Mouse (Mus musculus) heart, embryonic 14.5 days (tissue): ENCODE measurements around the gene Hmbs. TPM values are rescaled to one million over a fixed set of nuclear protein-coding genes. Genes with fewer than 3 reads are reported as not detected.
"Not testable (repeated sequence)": the region's sequence is repeated elsewhere in the genome, so short reads cannot be mapped to it uniquely, and the experiment has no call there.

Experiments
- ATAC-seq: fragments of 200-750 bp; cut with Nextera tagmentation; 2 replicates; pipeline ENCODE4 v1.8.0; 2017; ENCODE audit warnings: low read depth, moderate TSS enrichment; ENCODE audit not compliant: insufficient number of reproducible peaks, insufficient read depth, low FRiP score
- H3K27ac ChIP-seq, 2 experiments: fragments of 200-500 bp in 1 of 2; fragments of 300-500 bp in 1 of 2; sonication (generic) in 1 of 2; replicated peaks in 1 of 2; 2 replicates each; pipeline ENCODE4 v1.5.1; 2012 to 2014; ENCODE audit warnings: low read depth in 2 of 2, low read length in 2 of 2, control low read depth in 1 of 2, mild to moderate bottlenecking in 1 of 2, mixed read lengths in 1 of 2; ENCODE audit not compliant: control insufficient read depth in 1 of 2, insufficient read depth in 1 of 2
- H3K27me3 ChIP-seq: fragments of 300-500 bp; sonication (generic); 2 replicates; pipeline ENCODE4 v1.6.1; 2014; ENCODE audit warnings: mild to moderate bottlenecking, low read length, control low read depth; ENCODE audit not compliant: control insufficient read depth, insufficient read depth
- H3K36me3 ChIP-seq: fragments of 300-500 bp; sonication (generic); 2 replicates; pipeline ENCODE4 v1.6.1; 2014; ENCODE audit warnings: mild to moderate bottlenecking, control low read depth, low read length, mixed read lengths; ENCODE audit not compliant: control insufficient read depth, insufficient read depth
- H3K4me1 ChIP-seq, 2 experiments: fragments of 200-500 bp in 1 of 2; fragments of 300-500 bp in 1 of 2; sonication (generic) in 1 of 2; 2 replicates each; pipeline ENCODE4 v1.6.1; 2012 to 2014; ENCODE audit warnings: low read length in 2 of 2, control low read depth in 1 of 2, mixed read lengths in 1 of 2; ENCODE audit not compliant: control insufficient read depth in 2 of 2, insufficient read depth in 2 of 2
- H3K4me2 ChIP-seq: fragments of 300-500 bp; sonication (generic); 2 replicates; pipeline ENCODE4 v1.6.1; 2014; ENCODE audit warnings: mild to moderate bottlenecking, low read length
- H3K4me3 ChIP-seq, 2 experiments: fragments of 200-500 bp in 1 of 2; fragments of 300-500 bp in 1 of 2; sonication (generic) in 1 of 2; 2 replicates each; pipeline ENCODE4 v1.5.1; 2012 to 2014; ENCODE audit warnings: low read length in 2 of 2, mild to moderate bottlenecking in 2 of 2, control low read depth in 1 of 2, low read depth in 1 of 2, moderate library complexity in 1 of 2; ENCODE audit not compliant: control insufficient read depth in 1 of 2, insufficient read depth in 1 of 2
- H3K9ac ChIP-seq: fragments of 300-500 bp; sonication (generic); 2 replicates; pipeline ENCODE4 v1.6.1; 2014; ENCODE audit warnings: mild to moderate bottlenecking, low read length
- H3K9me3 ChIP-seq: fragments of 300-500 bp; sonication (generic); 2 replicates; pipeline ENCODE4 v1.6.1; 2016; ENCODE audit warnings: low read length, control low read depth; ENCODE audit not compliant: control insufficient read depth
- WGBS: fragments of 180-500 bp; shearing (Covaris S2); extraction: QIAGEN DNeasy Blood & Tissue Kit; methylation state at CpG from one replicate; pipeline ENCODE4 v1.1.7; 2014; 5-methylcytosine and 5-hydroxymethylcytosine counted together
- polyA plus RNA-seq: library from polyadenylated mRNA; unstranded; fragments of >200 nt; fragmentation: Nextera tagmentation; extraction: Ambion mirVana; gene quantifications from 2 replicates; pipeline ENCODE4 v1.2.1, GENCODE M21; 2014

Hmbs gene
- polyA plus RNA-seq, 1 experiment from 2014 or later: 110 TPM

DNA sequence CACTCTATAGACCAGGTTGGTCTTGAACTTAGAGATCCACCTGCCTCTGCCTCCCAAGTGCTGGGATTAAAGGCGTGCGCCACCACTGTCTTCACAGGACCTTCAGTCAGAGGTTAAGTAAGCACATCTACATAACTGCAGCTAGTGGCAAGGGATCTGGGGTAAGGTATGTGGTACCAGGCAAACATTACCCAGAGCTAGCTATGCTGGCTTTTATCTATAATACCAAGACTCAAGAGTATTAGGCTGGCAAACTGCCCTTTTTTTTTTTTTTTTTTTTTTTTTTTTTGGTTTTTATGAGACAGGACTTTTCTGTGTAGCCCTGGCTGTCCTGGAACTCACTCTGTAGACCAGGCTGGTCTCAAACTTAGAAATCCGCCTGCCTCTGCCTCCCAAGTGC is 44.0 kb downstream of the Hmbs start:
- H3K36me3 ChIP-seq: peaks cover 80% of the 10 kb centered on the region
- not testable (repeated sequence) for H3K9ac ChIP-seq, ATAC-seq, H3K4me3 ChIP-seq, H3K4me2 ChIP-seq, H3K27ac ChIP-seq, H3K27me3 ChIP-seq, H3K9me3 ChIP-seq
- WGBS: 96% methylated on average over 3 of the region's 3 CpGs
- peaks cover 2 to 12% of the 10 kb centered on the region in 2 experiments; a peak in 3 of 4 replicates for H3K4me1 ChIP-seq

DNA sequence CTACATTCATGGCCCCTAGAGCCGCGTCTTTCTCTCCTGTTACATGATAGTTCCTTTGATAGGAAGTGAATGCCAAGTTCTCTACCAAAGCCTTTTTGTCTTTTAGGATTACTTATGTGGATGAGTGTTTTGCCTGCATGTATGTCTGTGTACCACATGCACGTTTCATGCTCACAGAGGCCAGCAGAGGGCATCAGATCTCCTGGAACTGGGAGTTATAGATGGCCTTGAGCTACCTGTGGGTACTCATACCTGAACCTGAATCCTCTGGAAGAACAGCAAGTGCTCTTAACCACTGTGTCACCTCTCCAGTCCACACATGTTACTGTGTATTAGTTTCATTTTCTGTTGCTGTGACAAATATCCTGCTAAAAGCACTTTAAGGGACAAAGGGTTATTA is 51.5 kb downstream of the Hmbs start:
- Histone ChIP-seq H3K27ac (no peak overlapping the region), H3K36me3 (peaks cover 68% of the 10 kb centered on the region), H3K4me1 (peaks cover 8 to 14% of the 10 kb centered on the region in 2 experiments), H3K9me3 (no peaks in the 10 kb centered on the region), H3K4me2 (no peak overlapping the region), H3K4me3 (no peak overlapping the region), H3K27me3 (peaks cover 10% of the 10 kb centered on the region; the same call in 1 of the 2 replicates), H3K9ac (no peak overlapping the region)
- WGBS: 69% methylated on average over 3 of the region's 3 CpGs
- ATAC-seq: no peak

- Histone ChIP-seq H3K4me1 (peaks cover 10 to 20% of the 10 kb centered on the region in 2 experiments), H3K27ac (no peak overlapping the region), H3K9me3 (no peaks in the 10 kb centered on the region), H3K4me2 (peak overlapping the region; percentile 97), H3K36me3 (peaks cover 35% of the 10 kb centered on the region), H3K4me3 (peak overlapping the region in 1 of 2 experiments; percentile 66; a peak in 1 of 4 replicates), H3K27me3 (peaks cover 17% of the 10 kb centered on the region), H3K9ac (no peak overlapping the region)
- WGBS: 8% methylated on average over 11 of the region's 11 CpGs
- no peak for ATAC-seq
Observed at GRCm38 (mm10) chr9:44288959-44289291, 55.1 kb downstream of the Hmbs start.

GRCm38 (mm10) chr9:44288076-44288958 is 55.7 kb downstream of the Hmbs start, which contains the start of gene Abcg4:
Gene Abcg4 (minus strand): TSS chr9:44288615.
- Histone ChIP-seq H3K27me3 (peaks cover 17% of the 10 kb centered on the region), H3K4me1 (peaks cover 10 to 20% of the 10 kb centered on the region in 2 experiments), H3K36me3 (peaks cover 29% of the 10 kb centered on the region), H3K9ac (peak within 1 kb of the TSS; percentile 73), H3K9me3 (no peaks in the 10 kb centered on the region), H3K4me2 (peak within 1 kb of the TSS; percentile 97), H3K4me3 (peak within 1 kb of the TSS; percentile 53 to 66), H3K27ac (no peak within 1 kb of the TSS)
- peak; percentile 45; the same call in 1 of the 2 replicates for ATAC-seq
- 1% methylated on average over 38 of the region's 38 CpGs for WGBS

GRCm38 (mm10) chr9:44287401-44288075 is 56.5 kb downstream of the Hmbs start:
- Histone ChIP-seq H3K27me3 (peaks cover 17% of the 10 kb centered on the region), H3K9ac (peak overlapping the region; percentile 73), H3K4me1 (peaks cover 10 to 20% of the 10 kb centered on the region in 2 experiments), H3K9me3 (no peaks in the 10 kb centered on the region), H3K27ac (no peak overlapping the region), H3K4me2 (peak overlapping the region; percentile 97), H3K4me3 (peak overlapping the region; percentile 53 to 66), H3K36me3 (peaks cover 22% of the 10 kb centered on the region)
- peak; percentile 24; the same call in 1 of the 2 replicates for ATAC-seq
- under 1% methylated on average over 43 of the region's 47 CpGs for WGBS

DNA sequence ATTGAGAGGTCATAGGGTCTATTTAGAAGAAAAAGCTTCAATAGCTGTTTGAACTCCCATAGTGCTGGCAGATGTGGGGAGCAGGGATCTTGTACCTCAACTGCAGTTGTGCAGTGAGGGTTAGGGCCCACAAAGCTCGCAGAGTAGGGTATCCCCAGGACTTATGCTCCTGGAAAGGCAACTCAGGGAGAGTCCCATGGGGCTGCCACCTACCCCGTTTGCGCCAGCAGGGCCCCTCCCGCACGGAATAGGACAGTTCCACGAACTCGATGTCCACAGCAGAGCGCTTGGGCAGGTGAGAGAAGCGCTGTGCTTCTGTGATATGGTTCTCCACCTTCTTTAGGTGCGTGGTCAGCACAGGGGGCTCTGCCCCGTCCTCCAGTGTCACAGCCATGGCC is 57.0 kb downstream of the Hmbs start:
- Histone ChIP-seq H3K4me1 (peaks cover 10 to 20% of the 10 kb centered on the region in 2 experiments), H3K27ac (no peak overlapping the region), H3K9me3 (no peaks in the 10 kb centered on the region), H3K4me3 (peak overlapping the region; percentile 53 to 66), H3K9ac (peak overlapping the region; percentile 73), H3K27me3 (peaks cover 17% of the 10 kb centered on the region), H3K4me2 (peak overlapping the region; percentile 97), H3K36me3 (peaks cover 16% of the 10 kb centered on the region)
- peak; percentile 26; the same call in 1 of the 2 replicates for ATAC-seq
- 10% methylated on average over 11 of the region's 11 CpGs for WGBS
